Mouse (Mus musculus): ENCODE measurements around the gene Setd6. TPM values are rescaled to one million over a fixed set of nuclear protein-coding genes. Genes with fewer than 3 reads are reported as not detected.

Gene Setd6
- polyA plus RNA-seq, 1 experiment from 2014 or later = 23.7 TPM

Small RNAs within 50 kb of the gene (microRNA-seq; reads per million reads assigned to microRNA genes)
- 1.6 reads per million for gene Mir7073

Other genes with a start within 250 kb of the Setd6 start
- gene Csnk2a2, start 225.8 kb upstream of the Setd6 start, polyA plus RNA-seq (2015; fragmentation: Nextera tagmentation; extraction: Ambion mirVana) = 8.9 and 12.1 TPM in 2 replicates
- 1.9 and 3.0 TPM in 2 replicates for gene Ccdc113, start 181.8 kb upstream of the Setd6 start, polyA plus RNA-seq (2015; fragmentation: Nextera tagmentation; extraction: Ambion mirVana)
- gene Prss54, start 139.5 kb upstream of the Setd6 start, polyA plus RNA-seq (2015; fragmentation: Nextera tagmentation; extraction: Ambion mirVana) = not detected in 2 replicates
- gene Gins3, start 82.4 kb upstream of the Setd6 start, polyA plus RNA-seq (2015; fragmentation: Nextera tagmentation; extraction: Ambion mirVana) = 8.1 and 8.2 TPM in 2 replicates
- 224 and 229 TPM in 2 replicates for gene Ndrg4, start 38.9 kb upstream of the Setd6 start, polyA plus RNA-seq (2015; fragmentation: Nextera tagmentation; extraction: Ambion mirVana)
- 41.0 and 46.4 TPM in 2 replicates for gene Cnot1, start 91.6 kb downstream of the Setd6 start, polyA plus RNA-seq (2015; fragmentation: Nextera tagmentation; extraction: Ambion mirVana)
- 258 and 278 TPM in 2 replicates for gene Sap18b, start 109.5 kb downstream of the Setd6 start, polyA plus RNA-seq (2015; fragmentation: Nextera tagmentation; extraction: Ambion mirVana)
- 20.8 and 24.6 TPM in 2 replicates for gene Slc38a7, start 137.7 kb downstream of the Setd6 start, polyA plus RNA-seq (2015; fragmentation: Nextera tagmentation; extraction: Ambion mirVana)
- 186 and 188 TPM in 2 replicates for gene Got2, start 172.7 kb downstream of the Setd6 start, polyA plus RNA-seq (2015; fragmentation: Nextera tagmentation; extraction: Ambion mirVana)